In genomic region chr19:46503351-46504084, GRCm38 (mm10) we compare ENCODE assay signal across 8 mouse cellular contexts. TPM values are rescaled to one million over a fixed set of nuclear protein-coding genes. Genes with fewer than 3 reads are reported as not detected.
A peak's percentile ranks its signal among the peaks of the same experiment; 100 is the strongest.
DNase-seq lines count a peak whose midpoint lies in the region; ATAC-seq and TF ChIP-seq lines count a peak whose summit lies in the region.

No protein-coding gene starts in this region.

- DNase-seq in cerebellum, adult 9-11 months = peak; percentile 72
- DNase-seq in cerebellum, adult 8-10 months = no peak
- DNase-seq in adrenal gland, postnatal 36 days = peak; percentile 84 to 86
- peak; percentile 75 for DNase-seq in forebrain, embryonic 14.5 days (ENCODE audit: low spot score)
- DNase-seq in hindbrain, embryonic 11.5 days (ENCODE audit: low spot score) = peak; percentile 72
- peak; percentile 84 for DNase-seq in limb, embryonic 14.5 days (ENCODE audit: low spot score)
- DNase-seq in midbrain, embryonic 14.5 days = peak; percentile 72

- peaks cover 34% of the 10 kb centered on the region for H3K36me3 ChIP-seq in forebrain, embryonic 14.5 days (ENCODE audit: control insufficient read depth, insufficient read depth, low read length)
- H3K36me3 ChIP-seq in hindbrain, embryonic 11.5 days (ENCODE audit: control insufficient read depth, insufficient read depth, low read length) = 0 out of 2 replicates have a peak, but pooled peaks cover 2% of the 10 kb centered on the region
- peaks cover 29% of the 10 kb centered on the region for H3K36me3 ChIP-seq in limb, embryonic 14.5 days (ENCODE audit: control insufficient read depth, insufficient read depth, low read length)
- peaks cover 31% of the 10 kb centered on the region for H3K36me3 ChIP-seq in midbrain, embryonic 14.5 days (ENCODE audit: control insufficient read depth, insufficient read depth, low read length)
- peaks cover 2% of the 10 kb centered on the region for H3K36me3 ChIP-seq in stomach, embryonic 15.5 days

- peak overlapping the region; percentile 96 for H3K4me3 ChIP-seq in forebrain, embryonic 14.5 days (ENCODE audit: low read depth, low read length)
- peak overlapping the region; percentile 87 for H3K4me3 ChIP-seq in hindbrain, embryonic 11.5 days (ENCODE audit: low read depth, low read length)
- H3K4me3 ChIP-seq in limb, embryonic 14.5 days (replicated peaks; ENCODE audit: low read length) = peak overlapping the region; percentile 82
- peak overlapping the region; percentile 98 for H3K4me3 ChIP-seq in midbrain, embryonic 14.5 days (replicated peaks; ENCODE audit: low read depth, low read length)
- peak overlapping the region; percentile 92 for H3K4me3 ChIP-seq in stomach, embryonic 15.5 days (replicated peaks)

- H3K4me1 ChIP-seq in forebrain, embryonic 14.5 days (ENCODE audit: control insufficient read depth, insufficient read depth, low read length) = peaks cover 44% of the 10 kb centered on the region
- H3K4me1 ChIP-seq in hindbrain, embryonic 11.5 days (replicated peaks; ENCODE audit: control insufficient read depth, insufficient read depth, low read length) = peaks cover 29% of the 10 kb centered on the region
- H3K4me1 ChIP-seq in limb, embryonic 14.5 days (ENCODE audit: control insufficient read depth, insufficient read depth, low read length) = peaks cover 36% of the 10 kb centered on the region
- peaks cover 42% of the 10 kb centered on the region for H3K4me1 ChIP-seq in midbrain, embryonic 14.5 days (ENCODE audit: control insufficient read depth, insufficient read depth, low read length)
- peaks cover 41% of the 10 kb centered on the region for H3K4me1 ChIP-seq in stomach, embryonic 15.5 days

- no peaks in the 10 kb centered on the region for H3K27me3 ChIP-seq in forebrain, embryonic 14.5 days (replicated peaks; ENCODE audit: control insufficient read depth, insufficient read depth, low read length)
- H3K27me3 ChIP-seq in hindbrain, embryonic 11.5 days (ENCODE audit: control insufficient read depth, insufficient read depth, low read length) = no peaks in the 10 kb centered on the region
- no peaks in the 10 kb centered on the region for H3K27me3 ChIP-seq in limb, embryonic 14.5 days (ENCODE audit: control insufficient read depth, insufficient read depth, low read length)
- H3K27me3 ChIP-seq in midbrain, embryonic 14.5 days (ENCODE audit: control insufficient read depth, insufficient read depth, low read length) = no peaks in the 10 kb centered on the region
- H3K27me3 ChIP-seq in stomach, embryonic 15.5 days (replicated peaks) = no peaks in the 10 kb centered on the region

- WGBS in forebrain, embryonic 14.5 days = 1% methylated on average over 21 of the region's 21 CpGs
- WGBS in hindbrain, embryonic 11.5 days = under 1% methylated on average over 21 of the region's 21 CpGs
- under 1% methylated on average over 21 of the region's 21 CpGs for WGBS in limb, embryonic 14.5 days
- WGBS in midbrain, embryonic 14.5 days = under 1% methylated on average over 21 of the region's 21 CpGs
- under 1% methylated on average over 21 of the region's 21 CpGs for WGBS in stomach, embryonic 15.5 days

- no peak for TF ChIP-seq POLR2A in limb, embryonic 14.5 days (IDR thresholded peaks at IDR 0.05; ENCODE audit: borderline replicate concordance, extremely low read depth, insufficient read depth, insufficient read length)

- peak overlapping the region; percentile 96 for H3K4me2 ChIP-seq in forebrain, embryonic 14.5 days (ENCODE audit: low read length)
- peak overlapping the region; percentile 92 for H3K4me2 ChIP-seq in hindbrain, embryonic 11.5 days (replicated peaks; ENCODE audit: low read depth, low read length)
- peak overlapping the region; percentile 97 for H3K4me2 ChIP-seq in limb, embryonic 14.5 days (replicated peaks; ENCODE audit: low read depth, low read length, severe bottlenecking)
- H3K4me2 ChIP-seq in midbrain, embryonic 14.5 days (ENCODE audit: low read length) = peak overlapping the region; percentile 99
- H3K4me2 ChIP-seq in stomach, embryonic 15.5 days = peak overlapping the region; percentile 84

- no peak; the same call in 1 of the 2 replicates for ATAC-seq in forebrain, embryonic 14.5 days
- ATAC-seq in hindbrain, embryonic 11.5 days (ENCODE audit: low FRiP score) = no peak
- peak; percentile 8; the same call in 1 of the 2 replicates for ATAC-seq in limb, embryonic 14.5 days (ENCODE audit: low FRiP score, low read depth)
- ATAC-seq in midbrain, embryonic 14.5 days (ENCODE audit: low FRiP score, low TSS enrichment) = no peak
- ATAC-seq in stomach, embryonic 15.5 days (ENCODE audit: insufficient read depth, low FRiP score, low read depth) = peak; percentile 61

- peak overlapping the region; percentile 98 for H3K9ac ChIP-seq in forebrain, embryonic 14.5 days (ENCODE audit: low read length)
- peak overlapping the region; percentile 94 for H3K9ac ChIP-seq in hindbrain, embryonic 11.5 days (ENCODE audit: low read depth, low read length)
- peak overlapping the region; percentile 85 for H3K9ac ChIP-seq in limb, embryonic 14.5 days (ENCODE audit: low read depth, low read length, severe bottlenecking)
- peak overlapping the region; percentile 98 for H3K9ac ChIP-seq in midbrain, embryonic 14.5 days (replicated peaks; ENCODE audit: low read length)
- H3K9ac ChIP-seq in stomach, embryonic 15.5 days = peak overlapping the region; percentile 97

- peak overlapping the region; percentile 100 for H3K27ac ChIP-seq in forebrain, embryonic 14.5 days (ENCODE audit: low read depth, low read length)
- H3K27ac ChIP-seq in hindbrain, embryonic 11.5 days (ENCODE audit: low read depth, low read length) = peak overlapping the region; percentile 100
- H3K27ac ChIP-seq in limb, embryonic 14.5 days (replicated peaks; ENCODE audit: low read depth, low read length) = peak overlapping the region; percentile 98
- peak overlapping the region; percentile 98 for H3K27ac ChIP-seq in midbrain, embryonic 14.5 days (replicated peaks; ENCODE audit: low read depth, low read length)
- H3K27ac ChIP-seq in stomach, embryonic 15.5 days = peak overlapping the region; percentile 100

- no peaks in the 10 kb centered on the region for H3K9me3 ChIP-seq in forebrain, embryonic 14.5 days (replicated peaks; ENCODE audit: control insufficient read depth, low read length)
- no peaks in the 10 kb centered on the region for H3K9me3 ChIP-seq in hindbrain, embryonic 11.5 days (ENCODE audit: control insufficient read depth, low read length)
- H3K9me3 ChIP-seq in limb, embryonic 14.5 days (ENCODE audit: control insufficient read depth, low read length) = no peaks in the 10 kb centered on the region
- H3K9me3 ChIP-seq in midbrain, embryonic 14.5 days (ENCODE audit: control insufficient read depth, low read length) = no peaks in the 10 kb centered on the region
- H3K9me3 ChIP-seq in stomach, embryonic 15.5 days = no peaks in the 10 kb centered on the region

RNA-seq across cellular contexts. Expression of gene Trim8, which starts 2.0 kb away (rescaled TPM):
- 10 to 100 TPM; 47.3 to 53.3 TPM for total RNA-seq in adrenal gland, postnatal 36 days (2021)
- 23.0 and 24.8 TPM in 2 replicates for polyA plus RNA-seq in forebrain, embryonic 14.5 days (2014; fragmentation: Nextera tagmentation; extraction: Ambion mirVana)
- 28.4 and 30.6 TPM in 2 replicates for polyA plus RNA-seq in hindbrain, embryonic 11.5 days (2014; fragmentation: Nextera tagmentation; extraction: Ambion mirVana)
- 22.7 and 32.5 TPM in 2 replicates for polyA plus RNA-seq in limb, embryonic 14.5 days (2012; rRNA removed)
- polyA plus RNA-seq in limb, embryonic 14.5 days (2014; fragmentation: Nextera tagmentation; extraction: Ambion mirVana) = 21.5 and 23.1 TPM in 2 replicates
- 36.5 and 38.5 TPM in 2 replicates for polyA plus RNA-seq in midbrain, embryonic 14.5 days (2014; fragmentation: Nextera tagmentation; extraction: Ambion mirVana)
- 20.4 and 20.9 TPM in 2 replicates for polyA plus RNA-seq in stomach, embryonic 15.5 days (2015; fragmentation: Nextera tagmentation; extraction: Ambion mirVana)

Comparison
In these comparisons a context has a peak if more than half of its experiments do, and no peak if none do; other contexts are left out.
1. ATAC-seq: peak in limb, embryonic 14.5 days (single experiment) and stomach, embryonic 15.5 days (single experiment); none in forebrain, embryonic 14.5 days (single experiment), hindbrain, embryonic 11.5 days (single experiment) and midbrain, embryonic 14.5 days (single experiment).
2. Peak in every context shown above with its lines, with median percentiles within 50 percentile points of each other: H3K27ac ChIP-seq, H3K4me2 ChIP-seq, H3K4me3 ChIP-seq and H3K9ac ChIP-seq.